Mouse (Mus musculus) erythroblast, embryonic 14.5 days (primary cell): Measurements from ENCODE around the gene Plekhh2.

ENCODE experiments used
- GATA1 ChIP-seq: IDR thresholded peaks from 2 replicates; pipeline ENCODE4 v1.6.1; 2012; ENCODE audit warnings: low read length, inconsistent platforms, mixed read lengths
- TAL1 ChIP-seq: IDR thresholded peaks from 3 replicates; pipeline ENCODE4 v1.6.1; 2012; ENCODE audit warnings: low read length, inconsistent platforms, mixed read lengths

DNA sequence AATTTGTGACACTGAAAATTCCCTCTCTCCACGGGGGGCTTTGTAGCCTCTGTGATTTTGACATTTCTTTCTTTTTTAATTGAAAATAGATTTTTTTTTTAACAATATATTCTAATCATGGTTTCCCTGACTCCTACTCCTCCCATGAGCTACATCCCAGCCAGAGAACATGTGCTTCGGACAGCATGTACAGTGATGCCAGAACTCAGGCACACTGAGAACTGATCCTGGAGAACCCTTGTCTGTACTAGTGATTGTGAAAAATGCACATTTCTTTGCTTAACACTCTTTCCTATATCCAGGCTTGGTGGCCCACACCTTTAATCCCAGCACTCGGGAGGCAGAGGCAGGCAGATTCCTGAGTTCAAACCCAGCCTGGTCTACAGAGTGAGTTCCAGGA is 28.9 kb upstream of the Plekhh2 start:
- TF ChIP-seq TAL1 (no peak), GATA1 (no peak)
